Mouse (Mus musculus) ES-E14 (cell line): ENCODE results near the gene Sod3.

Source experiments
- HCFC1 ChIP-seq: IDR thresholded peaks from 2 replicates; pipeline ENCODE4 v1.6.1; 2012; ENCODE audit warnings: low read length, inconsistent platforms, borderline replicate concordance; ENCODE audit not compliant: insufficient read depth
- ZC3H11A ChIP-seq: IDR thresholded peaks from 2 replicates; pipeline ENCODE4 v1.6.1; 2012; ENCODE audit warnings: low read depth, mild to moderate bottlenecking, inconsistent platforms, low read length, borderline replicate concordance
- ZNF384 ChIP-seq: IDR thresholded peaks from 2 replicates; pipeline ENCODE4 v1.6.1; 2012; ENCODE audit warnings: low read depth, low read length, inconsistent platforms

DNA sequence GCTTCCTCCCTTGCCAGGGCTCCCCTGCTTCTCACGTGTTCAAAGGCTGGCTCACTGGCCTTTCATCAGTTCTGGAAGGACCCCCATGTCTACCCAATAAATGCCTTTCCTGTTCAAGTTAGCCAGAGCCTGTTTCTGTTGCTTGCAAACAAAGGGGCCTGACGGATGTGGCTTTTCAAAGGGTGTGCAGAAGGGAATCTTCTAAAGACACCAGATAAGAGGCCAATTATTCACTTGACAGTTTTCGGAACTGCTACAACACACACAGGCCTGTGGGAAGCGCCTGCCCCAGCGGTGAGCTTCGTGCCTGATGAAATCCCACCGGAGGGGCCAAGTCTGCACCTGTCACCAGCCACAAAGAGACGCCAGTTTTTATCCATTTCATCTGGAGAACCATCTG is 31.5 kb upstream of the Sod3 start:
- no peak for TF ChIP-seq ZNF384
- no peak for TF ChIP-seq ZC3H11A
- no peak for TF ChIP-seq HCFC1
